Mouse (Mus musculus): Measurements from ENCODE around the gene Sprr2a1. TPM values are rescaled to one million over a fixed set of nuclear protein-coding genes. Genes with fewer than 3 reads are reported as not detected.
A peak's percentile ranks its signal among the peaks of the same experiment; 100 is the strongest.
"Not testable (repeated sequence)": the region's sequence is repeated elsewhere in the genome, so short reads cannot be mapped to it uniquely, and the experiment has no call there.

Sprr2a1 gene
- polyA plus RNA-seq, 1 experiment from 2014 or later: not detected

DNA sequence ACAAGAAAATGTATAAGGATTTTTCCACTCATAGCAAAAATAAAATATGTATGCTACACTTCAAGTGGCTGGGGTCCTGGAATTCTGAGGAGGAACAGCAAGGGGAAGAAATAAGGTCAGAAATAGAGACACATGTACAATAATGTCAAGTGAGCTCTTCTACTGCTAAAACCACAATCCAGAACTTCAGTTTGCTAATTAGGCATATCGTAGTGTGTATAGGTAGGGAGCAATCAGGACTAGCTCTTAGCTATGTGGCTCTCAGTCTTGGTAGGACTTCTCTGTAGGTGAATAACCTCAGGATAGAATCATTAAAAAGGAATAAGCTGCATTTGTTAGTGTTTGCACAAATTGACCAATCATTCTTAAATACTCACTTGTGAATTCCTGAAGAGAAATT lies 23.6 kb downstream of the Sprr2a1 start:
- not testable (repeated sequence) for H3K4me2 ChIP-seq; H3K27ac ChIP-seq; H3K9me3 ChIP-seq (replicated peaks); H3K9ac ChIP-seq; ATAC-seq; H3K4me1 ChIP-seq; H3K27me3 ChIP-seq; H3K4me3 ChIP-seq; H3K36me3 ChIP-seq (ENCODE audit: poor library complexity, severe bottlenecking)
- WGBS: no CpG with 5 or more reads among the region's 1 CpGs

DNA sequence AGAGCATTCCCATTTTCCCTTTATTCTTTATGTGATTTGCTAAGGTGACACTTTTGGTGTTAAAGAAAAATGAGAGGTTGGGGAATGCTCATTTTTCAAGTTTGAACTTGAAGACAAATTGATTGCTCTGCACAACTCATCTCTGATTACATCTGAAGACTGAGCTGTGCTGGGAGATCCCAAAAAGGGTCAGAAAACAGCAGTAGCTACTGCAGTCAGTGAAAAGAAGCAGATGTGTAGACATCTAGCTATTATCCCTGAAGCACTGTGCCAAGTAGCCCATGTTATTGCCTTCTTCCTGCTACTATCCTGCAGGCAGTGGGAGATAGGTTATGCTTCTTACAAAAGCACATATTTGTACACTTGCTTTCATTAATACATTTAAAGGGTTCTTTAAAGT lies 29.2 kb downstream of the Sprr2a1 start:
- H3K4me1 ChIP-seq; H3K36me3 ChIP-seq (ENCODE audit: poor library complexity, severe bottlenecking); H3K4me2 ChIP-seq; H3K27ac ChIP-seq; ATAC-seq; H3K9me3 ChIP-seq (replicated peaks); H3K4me3 ChIP-seq; H3K9ac ChIP-seq; H3K27me3 ChIP-seq: not testable (repeated sequence)

DNA sequence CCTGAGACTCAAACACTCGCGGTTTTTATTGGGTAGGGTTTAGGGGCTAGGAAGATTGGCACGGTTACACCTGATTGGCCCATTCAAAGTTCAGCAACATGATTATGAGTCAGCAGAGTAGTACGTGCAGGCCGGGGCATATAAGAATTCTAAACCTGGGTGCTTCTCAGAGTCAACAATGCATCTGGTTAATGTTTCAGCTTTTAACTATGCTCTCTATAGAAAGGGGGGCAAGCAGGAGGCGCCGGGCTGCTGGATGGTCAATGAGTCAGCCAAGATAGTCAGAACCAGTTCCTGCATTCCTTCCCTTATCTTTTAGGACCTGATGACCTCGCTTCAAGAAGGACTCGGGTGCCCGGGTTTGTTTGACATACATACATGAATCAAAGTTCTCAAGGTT lies 30.6 kb downstream of the Sprr2a1 start:
- no CpG with 5 or more reads among the region's 10 CpGs for WGBS
- H3K4me1 ChIP-seq; H3K4me2 ChIP-seq; H3K9me3 ChIP-seq (replicated peaks); H3K4me3 ChIP-seq; H3K9ac ChIP-seq; H3K36me3 ChIP-seq (ENCODE audit: poor library complexity, severe bottlenecking); H3K27ac ChIP-seq; H3K27me3 ChIP-seq; ATAC-seq: not testable (repeated sequence)

DNA sequence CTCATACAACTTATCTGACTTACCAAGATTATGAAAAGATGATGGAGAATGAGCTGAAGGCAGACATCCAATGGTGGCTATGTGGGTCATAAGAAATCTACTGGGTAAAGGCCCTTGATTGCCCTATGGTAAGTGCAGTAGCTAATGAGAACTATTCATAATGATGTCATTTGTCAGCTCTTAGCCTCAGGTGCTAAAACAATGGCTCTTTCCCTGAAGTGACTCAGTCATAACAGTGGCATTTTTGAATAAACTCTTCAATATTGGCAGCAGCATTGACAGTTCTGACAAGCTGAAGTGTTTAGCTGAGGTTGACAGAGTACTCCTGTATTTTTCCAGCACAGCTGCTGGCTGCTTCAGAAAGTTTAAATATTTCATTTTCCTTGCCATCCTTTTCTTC lies 32.9 kb downstream of the Sprr2a1 start:
- H3K36me3 ChIP-seq (ENCODE audit: poor library complexity, severe bottlenecking); H3K27ac ChIP-seq; H3K4me2 ChIP-seq; H3K9me3 ChIP-seq (replicated peaks); H3K27me3 ChIP-seq; H3K4me1 ChIP-seq; H3K9ac ChIP-seq; H3K4me3 ChIP-seq: not testable (repeated sequence)
- peak; percentile 54; the same call in 1 of the 2 replicates for ATAC-seq

DNA sequence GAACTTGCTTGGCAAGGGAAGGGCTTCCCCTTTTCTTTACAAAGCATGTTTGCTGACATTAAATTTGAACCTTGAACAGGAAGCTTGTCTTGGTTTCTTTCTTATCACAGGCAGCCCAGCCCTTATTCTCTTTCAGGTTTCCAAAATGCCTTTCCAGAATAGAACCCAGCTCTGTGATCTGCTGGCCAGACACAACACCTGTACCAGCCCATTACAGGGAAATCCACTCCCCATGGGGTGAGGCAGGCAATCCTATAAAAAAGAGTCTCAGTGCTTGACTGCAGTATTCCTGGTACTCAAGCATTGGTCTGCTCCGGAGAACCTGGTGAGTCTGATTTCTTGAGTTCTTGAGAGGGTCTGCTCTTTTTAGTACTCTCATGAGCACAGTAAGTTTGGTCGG lies 34.9 kb downstream of the Sprr2a1 start:
- not testable (repeated sequence) for H3K36me3 ChIP-seq (ENCODE audit: poor library complexity, severe bottlenecking); H3K4me1 ChIP-seq; H3K27me3 ChIP-seq; H3K4me2 ChIP-seq; ATAC-seq; H3K9ac ChIP-seq; H3K9me3 ChIP-seq (replicated peaks); H3K4me3 ChIP-seq; H3K27ac ChIP-seq
- 95% methylated on average over 1 of the region's 2 CpGs for WGBS

DNA sequence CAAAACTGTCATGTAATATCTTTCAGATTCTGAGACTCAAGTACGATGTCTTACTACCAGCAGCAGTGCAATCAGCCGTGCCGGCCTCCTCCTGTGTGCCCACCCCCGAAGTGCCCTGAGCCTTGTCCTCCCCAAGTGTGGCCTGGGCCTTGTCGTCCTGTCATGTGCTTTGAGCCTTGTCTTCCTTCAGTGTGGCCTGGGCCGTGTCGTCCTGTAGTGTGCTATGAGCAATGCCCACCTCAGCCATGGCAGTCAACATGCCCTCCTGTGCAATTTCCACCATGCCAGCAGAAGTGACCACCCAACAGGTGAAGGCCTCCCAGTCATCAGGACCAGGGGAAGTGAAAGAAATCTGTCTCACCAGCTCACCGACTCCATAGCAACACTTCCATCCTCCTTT lies 38.3 kb downstream of the Sprr2a1 start:
- not testable (repeated sequence) for H3K27me3 ChIP-seq; H3K4me3 ChIP-seq; H3K36me3 ChIP-seq (ENCODE audit: poor library complexity, severe bottlenecking); H3K4me1 ChIP-seq; H3K9me3 ChIP-seq (replicated peaks); H3K27ac ChIP-seq; H3K9ac ChIP-seq; H3K4me2 ChIP-seq
- WGBS: no CpG with 5 or more reads among the region's 8 CpGs
- ATAC-seq: 0 out of 2 replicates have a peak, but pooled peaks have one; percentile 25

DNA sequence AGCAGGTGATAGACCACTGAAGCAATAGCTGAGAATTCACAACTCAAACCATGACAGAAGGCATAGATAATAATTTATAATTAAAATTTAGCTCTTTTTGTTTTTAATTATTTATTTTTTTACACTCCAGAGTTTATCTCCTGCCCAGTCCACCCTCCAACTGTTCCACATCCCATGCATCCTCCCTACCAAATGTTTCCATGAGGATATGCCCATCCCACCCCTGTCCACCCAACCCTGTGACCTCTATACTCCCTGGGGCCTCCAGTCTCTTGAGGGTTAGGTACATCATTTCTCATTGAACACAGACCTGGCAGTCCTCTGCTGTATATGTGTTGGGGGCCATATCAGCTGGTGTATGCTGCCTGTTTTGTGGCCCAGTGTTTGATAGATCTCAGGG lies 42.9 kb downstream of the Sprr2a1 start:
- not testable (repeated sequence) for H3K4me1 ChIP-seq; H3K27ac ChIP-seq; H3K27me3 ChIP-seq; H3K4me2 ChIP-seq; H3K9me3 ChIP-seq (replicated peaks); H3K4me3 ChIP-seq; H3K36me3 ChIP-seq (ENCODE audit: poor library complexity, severe bottlenecking); H3K9ac ChIP-seq
- peak; percentile 63 for ATAC-seq

DNA sequence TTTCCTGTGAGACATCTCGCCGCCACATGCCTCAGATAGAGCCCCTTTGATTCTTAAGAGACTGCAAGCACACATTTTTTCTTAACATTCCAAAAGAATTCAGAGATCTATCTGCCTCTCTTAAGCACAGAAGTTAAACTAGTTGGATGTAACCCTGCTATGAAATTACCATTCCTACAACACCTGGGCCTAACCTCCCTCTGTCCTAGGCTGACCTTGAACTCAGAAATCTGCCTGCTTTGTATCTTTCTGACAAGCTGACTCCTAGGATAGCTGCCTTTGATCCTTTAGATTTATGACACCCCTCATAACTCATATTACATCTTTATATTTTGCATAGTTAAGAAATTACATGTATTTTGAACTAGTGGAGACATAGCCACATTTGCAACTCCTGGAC lies 47.9 kb downstream of the Sprr2a1 start:
- not testable (repeated sequence) for H3K9ac ChIP-seq; H3K4me2 ChIP-seq; H3K4me1 ChIP-seq; H3K27ac ChIP-seq; H3K4me3 ChIP-seq; H3K9me3 ChIP-seq (replicated peaks); H3K36me3 ChIP-seq (ENCODE audit: poor library complexity, severe bottlenecking); H3K27me3 ChIP-seq
- 0 out of 2 replicates have a peak, but pooled peaks have one; percentile 13 for ATAC-seq
- WGBS: no CpG with 5 or more reads among the region's 2 CpGs

Other genes with a start within 250 kb of the Sprr2a1 start
- gene Pglyrp3, start 201.2 kb upstream of the Sprr2a1 start, polyA plus RNA-seq (2015; fragmentation: Nextera tagmentation; extraction: Ambion mirVana): not detected in 2 replicates
- gene Lor, start 132.7 kb upstream of the Sprr2a1 start, polyA plus RNA-seq (2015; fragmentation: Nextera tagmentation; extraction: Ambion mirVana): 0.81 and 1.3 TPM in 2 replicates
- not detected in 2 replicates for gene Prr9, start 91.9 kb upstream of the Sprr2a1 start, polyA plus RNA-seq (2015; fragmentation: Nextera tagmentation; extraction: Ambion mirVana)
- not detected in 2 replicates for gene Lelp1, start 73.1 kb upstream of the Sprr2a1 start, polyA plus RNA-seq (2015; fragmentation: Nextera tagmentation; extraction: Ambion mirVana)
- gene Sprr2a2, start 121 bp downstream of the Sprr2a1 start, polyA plus RNA-seq (2015; fragmentation: Nextera tagmentation; extraction: Ambion mirVana): not detected in 2 replicates
- gene Sprr2a3, start 69.6 kb downstream of the Sprr2a1 start, polyA plus RNA-seq (2015; fragmentation: Nextera tagmentation; extraction: Ambion mirVana): not detected in 2 replicates
- not detected in 2 replicates for gene Sprr2b, start 100.8 kb downstream of the Sprr2a1 start, polyA plus RNA-seq (2015; fragmentation: Nextera tagmentation; extraction: Ambion mirVana)
- not detected in 2 replicates for gene Sprr2d, start 123.3 kb downstream of the Sprr2a1 start, polyA plus RNA-seq (2015; fragmentation: Nextera tagmentation; extraction: Ambion mirVana)
- not detected in 2 replicates for gene Sprr2e, start 136.3 kb downstream of the Sprr2a1 start, polyA plus RNA-seq (2015; fragmentation: Nextera tagmentation; extraction: Ambion mirVana)
- gene Sprr2f, start 149.4 kb downstream of the Sprr2a1 start, polyA plus RNA-seq (2015; fragmentation: Nextera tagmentation; extraction: Ambion mirVana): not detected in 2 replicates
- gene Sprr2h, start 169.9 kb downstream of the Sprr2a1 start, polyA plus RNA-seq (2015; fragmentation: Nextera tagmentation; extraction: Ambion mirVana): not detected in 2 replicates
- gene Sprr2i, start 192.2 kb downstream of the Sprr2a1 start, polyA plus RNA-seq (2015; fragmentation: Nextera tagmentation; extraction: Ambion mirVana): not detected in 2 replicates
- gene Sprr2j-ps, start 202.3 kb downstream of the Sprr2a1 start, polyA plus RNA-seq (2015; fragmentation: Nextera tagmentation; extraction: Ambion mirVana): not detected in 2 replicates
- gene Gm9774, start 213.6 kb downstream of the Sprr2a1 start, polyA plus RNA-seq (2015; fragmentation: Nextera tagmentation; extraction: Ambion mirVana): 10.3 and 12.2 TPM in 2 replicates
- gene Sprr2k, start 216.8 kb downstream of the Sprr2a1 start, polyA plus RNA-seq (2015; fragmentation: Nextera tagmentation; extraction: Ambion mirVana): not detected in 2 replicates
- not detected in 2 replicates for gene Sprr1b, start 223.0 kb downstream of the Sprr2a1 start, polyA plus RNA-seq (2015; fragmentation: Nextera tagmentation; extraction: Ambion mirVana)
- gene Sprr3, start 242.9 kb downstream of the Sprr2a1 start, polyA plus RNA-seq (2015; fragmentation: Nextera tagmentation; extraction: Ambion mirVana): not detected in 2 replicates